Mouse (Mus musculus) lung, adult 2 months (tissue): ENCODE results near the gene Lrfn4.

ENCODE experiments used
- CTCF ChIP-seq: fragments of 200-500 bp; IDR thresholded peaks from 2 replicates; pipeline ENCODE4 v1.5.1; 2011; ENCODE audit warnings: mild to moderate bottlenecking, low read length, control low read depth; ENCODE audit not compliant: insufficient read depth
- POLR2A ChIP-seq: fragments of 200-500 bp; IDR thresholded peaks from 2 replicates; pipeline ENCODE4 v1.6.1; 2011; ENCODE audit warnings: low read depth, mild to moderate bottlenecking, control low read depth, low read length, borderline replicate concordance; ENCODE audit errors: extremely low read depth

DNA sequence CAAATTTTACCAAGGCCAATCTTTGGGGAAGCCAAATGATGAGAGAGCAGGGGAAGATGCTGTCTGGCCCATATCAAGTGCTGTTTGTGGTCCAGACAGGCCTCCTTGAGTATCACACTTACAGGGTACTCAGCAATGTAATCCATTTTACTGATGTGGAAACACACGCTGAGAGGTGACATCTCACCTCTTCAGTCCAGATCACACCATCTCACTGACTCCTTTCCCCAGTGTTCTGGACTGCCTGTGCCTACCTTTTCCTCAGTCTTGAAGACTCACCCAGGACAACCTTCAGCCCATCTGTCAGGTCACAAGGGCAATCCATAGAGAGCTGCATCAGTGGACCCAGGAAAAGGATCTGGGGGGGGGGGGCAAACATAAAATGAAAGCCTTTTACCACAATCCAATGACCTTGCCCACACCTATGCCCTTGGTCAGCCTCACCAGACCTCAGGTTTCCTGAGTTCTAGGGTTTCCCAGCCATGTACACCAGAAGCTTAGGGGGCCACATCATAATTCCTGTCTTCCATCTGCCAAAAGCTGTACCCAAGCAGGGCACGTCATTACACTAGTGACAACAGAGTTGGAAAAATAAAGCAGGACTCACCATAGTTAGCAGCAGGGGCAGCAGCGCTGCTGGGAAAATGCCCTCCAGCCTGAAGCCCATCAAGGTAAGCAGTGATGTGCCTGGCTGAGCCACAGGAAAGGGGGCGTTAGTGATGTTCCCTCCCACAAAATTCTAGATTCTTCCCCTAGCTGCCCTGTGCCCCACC lies 9.1 kb upstream of the Lrfn4 start:
- TF ChIP-seq CTCF (no peak), POLR2A (no peak)
